Mouse (Mus musculus): ENCODE measurements around the gene 4931428L18Rik.
"Not testable (repeated sequence)": the region's sequence is repeated elsewhere in the genome, so short reads cannot be mapped to it uniquely, and the experiment has no call there.

Gene 4931428L18Rik

DNA sequence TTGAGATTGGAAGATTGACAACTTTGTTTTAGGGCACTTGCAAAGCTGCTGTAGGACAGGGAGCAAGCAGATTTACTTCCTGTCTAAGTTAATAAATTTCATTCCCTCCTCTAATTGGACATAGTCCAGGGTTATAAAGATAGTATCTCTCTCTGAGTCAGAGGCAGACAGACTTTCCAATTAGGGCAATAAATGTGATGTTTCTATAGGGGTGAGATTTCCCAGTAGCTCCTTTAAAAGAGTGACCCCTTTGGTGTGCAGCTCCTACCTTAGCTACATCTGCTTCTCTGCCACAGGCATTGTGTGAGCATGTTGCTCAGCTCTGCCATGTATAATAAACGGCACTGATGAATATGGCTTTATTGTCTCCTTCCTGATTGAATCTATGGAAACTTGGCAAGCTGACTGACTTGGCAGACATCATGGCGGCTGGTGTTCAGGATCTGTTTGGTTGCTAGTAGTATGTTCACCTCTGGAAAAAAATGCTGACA is 163.6 kb downstream of the 4931428L18Rik start:
- DNase-seq (ENCODE audit: low spot score in 2 of 2): no peak

DNA sequence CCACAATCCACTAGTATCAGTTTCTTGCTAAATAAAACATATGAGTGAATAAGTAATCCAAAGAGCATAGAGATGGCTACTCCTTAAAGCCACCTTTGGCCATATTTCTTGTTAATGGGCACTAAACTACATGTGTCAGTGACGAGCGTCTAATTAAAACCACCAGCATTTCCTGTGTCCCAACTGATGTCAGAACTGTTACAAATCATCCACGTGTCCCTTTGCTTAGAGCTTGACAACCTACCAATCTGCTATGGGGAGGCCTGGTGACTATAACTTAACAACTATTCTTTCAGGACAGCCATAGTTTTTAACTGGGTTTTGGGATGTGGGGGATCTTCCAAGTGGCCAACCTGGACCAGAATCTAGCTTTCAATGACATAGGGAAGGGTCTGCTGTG is 164.3 kb downstream of the 4931428L18Rik start:
- DNase-seq (ENCODE audit: low spot score in 2 of 2): no peak

DNA sequence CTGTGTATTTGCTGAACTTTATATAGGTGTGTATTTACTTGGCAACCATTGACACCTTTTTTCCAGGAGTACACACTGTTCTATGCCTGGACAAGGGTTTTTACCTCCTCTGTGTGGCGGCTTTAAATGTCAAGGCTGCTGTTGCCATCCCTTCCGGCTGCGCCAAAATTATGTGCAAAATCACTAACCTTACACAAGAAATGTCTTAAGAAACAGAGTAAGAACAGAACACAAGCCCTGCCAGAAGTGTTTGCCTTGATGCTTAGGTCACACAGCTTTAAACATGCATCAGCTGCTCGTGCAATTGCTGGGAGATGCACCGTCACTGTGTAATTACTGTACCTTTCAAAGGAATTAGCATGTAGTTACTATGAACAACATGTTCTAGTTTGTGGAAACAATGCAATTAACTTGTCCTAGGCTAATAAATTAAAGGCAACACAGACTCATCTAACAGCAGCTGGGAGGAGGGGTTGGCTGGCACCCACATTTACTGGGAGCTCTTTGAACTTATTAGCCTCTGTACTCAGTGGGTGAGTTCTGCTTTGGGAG is 171.0 kb downstream of the 4931428L18Rik start:
- DNase-seq (ENCODE audit: low spot score in 2 of 2): no peak

- no peak for DNase-seq (ENCODE audit: low spot score in 2 of 2)
Measured at GRCm38 (mm10) chr1:31049954-31050652, 172.4 kb downstream of the 4931428L18Rik start.

- no peak for DNase-seq (ENCODE audit: low spot score in 2 of 2)
Measured at GRCm38 (mm10) chr1:31043208-31043607, 179.3 kb downstream of the 4931428L18Rik start.

GRCm38 (mm10) chr1:31042793-31043192 is 179.7 kb downstream of the 4931428L18Rik start:
- no peak for DNase-seq (ENCODE audit: low spot score in 2 of 2)

GRCm38 (mm10) chr1:31033851-31034534 is 188.5 kb downstream of the 4931428L18Rik start:
- DNase-seq (ENCODE audit: low spot score in 2 of 2): no peak

DNA sequence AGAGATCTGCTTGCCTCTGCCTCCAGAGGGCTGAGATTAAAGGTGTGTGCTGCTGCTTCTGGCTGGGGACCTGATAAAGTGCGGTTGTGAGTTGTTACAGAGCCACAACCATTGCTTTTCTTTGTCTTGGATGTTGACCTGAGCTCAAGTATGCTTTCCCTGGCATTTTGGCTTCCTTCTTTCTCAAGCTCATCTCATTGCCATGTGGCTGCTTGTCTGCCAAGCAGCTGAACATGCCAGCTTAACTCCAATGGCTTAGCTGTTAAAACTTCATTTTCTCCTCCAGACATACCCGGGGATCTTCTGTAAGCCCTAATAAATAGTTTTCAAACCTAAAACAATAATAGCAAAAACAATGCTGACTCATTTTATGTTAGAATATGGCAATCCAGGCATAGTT is 190.1 kb downstream of the 4931428L18Rik start:
- no peak for DNase-seq (ENCODE audit: low spot score in 2 of 2)

DNA sequence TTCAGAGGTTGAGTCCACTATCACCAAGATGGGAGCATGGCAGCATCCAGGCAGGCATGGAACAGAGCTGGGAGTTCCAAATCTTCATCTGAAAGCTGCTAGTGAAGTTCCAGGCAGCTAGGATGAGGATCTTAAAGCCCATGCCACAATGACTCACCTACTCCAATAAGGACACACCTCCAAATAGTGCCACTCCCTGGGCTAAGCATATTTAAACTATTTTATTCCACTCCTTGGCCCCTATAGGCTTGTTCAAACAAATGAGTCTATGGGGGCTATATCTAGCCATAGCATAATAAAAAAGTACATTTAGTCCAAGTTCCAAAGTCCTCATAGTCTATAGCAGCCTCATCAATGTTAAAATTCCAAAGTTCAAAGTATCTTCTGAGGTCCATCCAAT is 199.3 kb downstream of the 4931428L18Rik start:
- DNase-seq (ENCODE audit: low spot score in 2 of 2): no peak

DNA sequence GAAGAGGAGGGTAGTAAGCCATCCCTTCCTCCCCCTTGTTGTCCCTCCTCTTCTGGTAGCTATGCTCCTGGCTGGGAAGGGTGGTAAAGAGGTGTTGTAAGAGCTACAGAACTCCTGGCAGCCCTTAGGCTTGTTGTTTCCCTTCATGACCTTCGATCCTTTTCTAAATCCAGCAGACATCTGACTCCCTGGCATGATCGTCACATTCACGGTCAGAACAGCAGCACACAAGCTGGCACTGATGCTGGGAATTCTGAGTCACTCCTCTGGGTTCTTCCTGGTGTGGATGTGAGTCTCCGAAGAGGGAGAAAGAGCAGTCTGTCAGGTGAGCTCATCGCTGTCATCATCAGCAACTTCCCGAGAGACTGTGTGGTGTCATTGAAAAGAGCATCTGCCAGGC is 203.2 kb downstream of the 4931428L18Rik start:
- DNase-seq (ENCODE audit: low spot score in 2 of 2): no peak

DNA sequence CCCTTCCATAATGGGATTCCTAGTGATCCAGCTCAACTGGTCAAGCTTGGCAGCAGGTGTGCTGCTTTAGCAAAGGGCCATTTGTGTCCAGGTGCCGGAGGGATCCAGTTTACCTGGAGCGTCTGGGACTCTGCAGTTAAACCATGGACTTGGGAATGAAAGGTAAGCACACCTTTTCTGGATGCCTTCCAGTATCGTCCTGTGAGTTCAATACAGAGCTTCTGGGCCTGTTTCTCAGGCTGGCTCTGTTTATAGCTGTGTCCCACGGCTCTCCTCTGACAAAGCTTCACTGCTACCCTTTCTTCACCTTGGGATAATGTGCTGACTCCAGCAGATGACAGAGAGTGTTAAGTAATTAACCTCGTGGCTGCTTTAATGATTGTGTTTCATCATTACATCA is 205.1 kb downstream of the 4931428L18Rik start:
- no peak for DNase-seq (ENCODE audit: low spot score in 2 of 2)

- DNase-seq (ENCODE audit: low spot score in 2 of 2): no peak
Measured at GRCm38 (mm10) chr1:31016068-31016467, 206.4 kb downstream of the 4931428L18Rik start.

DNA sequence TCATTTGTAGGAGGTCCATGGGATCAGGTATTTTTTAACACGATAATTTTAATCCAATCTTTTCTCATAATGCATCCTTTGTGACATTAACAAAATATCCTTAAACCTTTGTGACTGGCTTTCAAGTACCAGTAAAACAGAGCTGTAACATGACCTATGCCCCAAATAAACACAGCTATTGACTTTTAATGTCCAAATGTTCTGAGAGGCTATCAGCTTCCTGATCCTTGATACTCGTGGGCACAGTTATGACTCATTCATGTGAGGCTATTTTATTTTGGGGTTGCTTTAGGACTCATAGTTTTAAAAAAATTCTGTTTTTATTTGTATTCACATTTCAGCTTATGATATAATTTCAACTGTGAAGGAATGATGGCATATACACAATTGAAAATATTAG is 207.2 kb downstream of the 4931428L18Rik start:
- DNase-seq (ENCODE audit: low spot score in 2 of 2): no peak

DNA sequence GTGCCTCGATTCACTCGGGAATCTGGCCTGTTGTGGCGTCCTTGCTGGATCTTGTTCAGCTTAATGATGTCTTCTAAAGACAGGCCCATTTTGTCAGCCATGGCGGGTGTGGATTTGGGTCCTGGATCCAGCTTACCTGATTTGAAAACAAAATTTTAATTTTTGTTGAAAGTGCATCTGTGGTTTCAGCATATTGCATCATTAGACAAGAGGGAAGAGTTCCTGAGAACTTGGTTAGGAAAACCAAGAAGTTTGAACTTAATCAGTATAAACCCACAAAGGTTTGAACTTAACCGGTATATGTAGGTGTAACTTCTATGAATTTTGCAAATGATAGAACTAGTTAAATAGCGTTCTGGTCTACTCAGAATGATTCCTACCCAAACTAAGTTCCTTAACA is 244.6 kb downstream of the 4931428L18Rik start, which contains the start of gene AC153137.1:
Gene AC153137.1 (minus strand): TSS at position 101 of the 400 bp plus-strand sequence.
- DNase-seq (ENCODE audit: low spot score in 2 of 2): not testable (repeated sequence)

DNA sequence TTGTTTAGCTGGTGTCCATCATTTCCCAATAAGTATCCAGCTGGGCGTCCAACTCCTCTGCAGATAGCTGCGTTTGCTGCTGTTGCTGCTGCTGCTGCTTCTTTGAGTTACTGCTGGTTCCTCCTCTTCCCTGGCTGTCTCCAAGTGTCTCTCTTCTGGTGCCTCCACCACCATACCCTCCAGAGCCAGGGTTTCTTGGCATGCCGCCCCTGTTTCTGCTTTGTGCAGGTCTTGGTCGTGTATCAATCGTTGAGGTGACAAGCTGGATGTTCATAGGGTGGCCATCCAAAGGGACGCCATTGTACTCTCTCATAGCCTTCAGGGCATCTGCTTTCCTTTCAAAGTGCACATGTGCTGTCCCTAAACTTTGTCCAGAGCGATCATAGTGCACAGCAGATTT is 245.2 kb downstream of the 4931428L18Rik start:
- DNase-seq (ENCODE audit: low spot score in 2 of 2): not testable (repeated sequence)

DNA sequence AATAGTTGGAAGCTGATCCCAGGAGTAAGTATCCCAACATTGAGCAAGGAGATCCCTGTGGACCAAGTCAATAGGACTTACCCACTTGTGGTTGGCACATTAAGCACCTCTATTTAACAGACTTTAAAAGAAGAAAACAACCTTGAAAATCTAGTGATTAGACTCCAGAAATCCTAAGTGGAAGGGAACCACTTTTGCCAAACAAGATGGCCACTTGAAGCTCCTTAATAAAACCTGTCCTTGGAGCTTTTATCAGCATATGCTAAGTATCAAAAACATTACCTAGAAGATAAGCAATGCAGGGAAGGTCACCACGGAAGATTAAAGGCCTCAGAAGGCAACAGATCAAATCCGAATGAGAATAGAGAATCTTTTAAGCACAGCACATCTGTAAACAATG is 270.7 kb downstream of the 4931428L18Rik start:
- DNase-seq (ENCODE audit: low spot score in 2 of 2): no peak

DNA sequence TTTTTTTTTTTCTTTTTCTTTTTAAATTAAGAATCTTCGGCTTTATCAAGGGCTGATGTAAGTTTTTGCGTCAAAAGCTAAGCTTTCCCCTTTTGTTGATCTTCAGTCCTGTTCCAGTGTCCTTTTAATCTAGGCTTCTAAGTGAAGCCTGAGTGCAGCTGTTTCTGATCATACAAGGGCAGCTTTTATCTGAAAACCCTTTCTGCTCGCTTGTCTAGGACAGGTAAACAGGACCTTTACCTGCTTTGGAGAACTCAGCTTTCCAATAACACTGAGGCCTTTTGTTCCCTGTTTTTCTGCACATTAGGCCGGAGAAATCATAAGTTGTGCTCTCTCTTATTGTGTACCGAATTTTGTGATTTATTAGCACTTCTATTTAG is 272.0 kb downstream of the 4931428L18Rik start:
- no peak for DNase-seq (ENCODE audit: low spot score in 2 of 2)

GRCm38 (mm10) chr1:30949710-30950455 is 272.6 kb downstream of the 4931428L18Rik start:
- DNase-seq (ENCODE audit: low spot score in 2 of 2): peak; percentile 96 to 97

DNA sequence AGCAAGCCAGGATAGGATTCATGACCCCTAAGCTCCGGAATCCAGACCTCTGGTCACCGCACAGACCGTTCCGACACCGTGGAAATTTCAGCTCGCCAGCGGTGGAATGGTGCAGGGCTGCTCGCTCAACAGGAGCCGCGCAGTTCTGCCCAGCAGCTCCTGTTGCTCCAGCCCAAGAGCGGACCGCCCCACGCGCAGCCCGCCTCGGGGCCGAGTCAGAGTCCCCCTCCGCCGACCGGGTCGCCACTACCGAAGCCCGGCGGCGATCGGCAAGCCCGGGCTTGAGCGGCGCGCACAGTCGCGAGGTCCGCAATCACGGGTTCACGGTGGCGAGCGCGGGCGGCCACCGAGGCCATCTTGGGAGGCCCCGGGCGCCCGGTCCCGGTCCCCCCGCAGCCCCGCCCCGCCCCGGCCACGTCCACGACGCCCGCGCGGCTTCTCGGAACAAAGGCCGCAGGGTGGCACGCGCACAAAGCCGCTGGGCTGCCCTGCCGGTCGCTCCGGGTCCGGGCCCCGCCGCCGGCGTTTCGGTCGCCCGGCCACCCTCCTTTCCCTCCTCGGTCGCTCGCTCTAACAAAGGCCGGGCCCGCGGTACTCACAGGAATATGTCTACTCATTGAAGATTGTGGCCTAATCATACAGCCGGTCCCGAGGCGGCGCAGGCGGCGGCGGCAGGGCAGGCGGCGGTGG is 273.4 kb downstream of the 4931428L18Rik start:
- DNase-seq (ENCODE audit: low spot score in 2 of 2): no peak

DNA sequence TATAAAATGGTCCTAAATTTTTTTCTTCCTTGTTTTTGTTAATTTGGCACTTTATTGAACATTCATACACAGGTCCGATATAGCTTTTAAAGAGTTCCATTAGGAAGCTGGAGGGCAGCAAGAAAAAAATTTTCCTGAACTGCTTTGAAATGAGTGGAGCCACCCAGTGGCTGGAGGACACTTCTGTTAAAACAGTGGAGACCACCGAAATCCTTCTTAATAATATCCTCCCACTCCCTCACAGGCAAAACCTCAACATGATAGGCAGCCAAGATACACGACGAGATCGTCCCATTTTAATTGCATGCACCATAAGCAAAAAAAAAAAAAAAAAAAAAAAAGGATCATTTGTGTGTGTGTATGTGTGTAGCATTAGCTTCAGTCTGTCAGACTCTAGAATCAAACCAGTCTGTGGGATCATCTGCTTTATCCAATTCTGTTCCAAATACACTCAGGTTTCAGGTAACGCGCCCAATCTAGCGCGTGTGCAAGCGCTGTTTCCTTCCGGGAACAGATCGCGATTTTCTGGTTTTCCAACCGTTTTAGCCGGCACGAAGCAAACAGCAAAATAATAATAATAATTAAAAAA is 274.0 kb downstream of the 4931428L18Rik start:
- DNase-seq (ENCODE audit: low spot score in 2 of 2): peak; percentile 9 to 28

Data from natural killer cell, adult 2 months (primary cell).